Mouse (Mus musculus) small intestine, adult 2 months (tissue): ENCODE measurements around the gene Stk19.
"Not testable (repeated sequence)": the region's sequence is repeated elsewhere in the genome, so short reads cannot be mapped to it uniquely, and the experiment has no call there.

Source experiments
- CTCF ChIP-seq: fragments of 200-500 bp; IDR thresholded peaks from 2 replicates; pipeline ENCODE4 v1.5.1; 2012; ENCODE audit warnings: low read depth, mild to moderate bottlenecking, control low read depth, inconsistent platforms, low read length, moderate library complexity, mixed read lengths; ENCODE audit not compliant: insufficient replicate concordance, insufficient read length; ENCODE audit errors: extremely low read depth
- POLR2A ChIP-seq: fragments of 200-500 bp; IDR thresholded peaks from 2 replicates; pipeline ENCODE4 v1.6.1; 2012; ENCODE audit warnings: low read depth, mild to moderate bottlenecking, control low read depth, inconsistent platforms, low read length, moderate library complexity

GRCm38 (mm10) chr17:34810811-34811210, 25.9 kb downstream of the Stk19 start:
- TF ChIP-seq POLR2A, CTCF: not testable (repeated sequence)
